In genomic region chr13:92547093-92547492, GRCm38 (mm10) we compare ENCODE assay signal across 35 mouse cellular contexts. TPM values are rescaled to one million over a fixed set of nuclear protein-coding genes. Genes with fewer than 3 reads are reported as not detected.
"Had no signal": no experiment of that assay in that cellular context is flagged by ENCODE, and none has a peak within 500 bp of the region (broad histone marks: within the 10 kb centered on the region; RNA-seq: fewer than 3 reads in every experiment).

No protein-coding gene starts in this region.

- H3K9me3 ChIP-seq: limb, embryonic 15.5 days; liver, embryonic 15.5 days; lung, embryonic 15.5 days; midbrain, embryonic 15.5 days had no signal

- ATAC-seq: liver, embryonic 12.5 days; liver, postnatal 0 days; midbrain, embryonic 13.5 days; midbrain, embryonic 15.5 days; midbrain, embryonic 16.5 days had no signal

- H3K36me3 ChIP-seq: limb, embryonic 12.5 days; limb, embryonic 13.5 days; limb, embryonic 15.5 days; liver, embryonic 12.5 days; liver, embryonic 13.5 days; liver, embryonic 15.5 days; lung, embryonic 15.5 days; midbrain, embryonic 10.5 days; midbrain, embryonic 12.5 days; midbrain, embryonic 13.5 days; midbrain, embryonic 15.5 days; neural tube, embryonic 12.5 days; neural tube, embryonic 13.5 days had no signal

- DNase-seq: left cerebral cortex, postnatal 4 days; liver; liver, embryonic 13.5 days; liver, postnatal 0 days; lung, embryonic 14.5 days; lung, postnatal 10 days; lung, postnatal 14 days; lung, postnatal 36 days; midbrain, embryonic 14.5 days had no signal

- H3K4me2 ChIP-seq: limb, embryonic 12.5 days; limb, embryonic 13.5 days; limb, embryonic 15.5 days; liver, embryonic 11.5 days; liver, embryonic 12.5 days; liver, embryonic 13.5 days; liver, embryonic 15.5 days; lung, embryonic 14.5 days; lung, embryonic 15.5 days; midbrain, embryonic 11.5 days; midbrain, embryonic 12.5 days; midbrain, embryonic 13.5 days; midbrain, embryonic 15.5 days; neural tube, embryonic 12.5 days; neural tube, embryonic 13.5 days had no signal

- H3K4me3 ChIP-seq: left cerebral cortex, adult 2 months; limb, embryonic 12.5 days; limb, embryonic 13.5 days; limb, embryonic 15.5 days; liver, embryonic 12.5 days; liver, embryonic 13.5 days; liver, embryonic 15.5 days; lung, embryonic 15.5 days; megakaryocyte, embryonic 14.5 days; midbrain, embryonic 10.5 days; midbrain, embryonic 12.5 days; midbrain, embryonic 13.5 days; midbrain, embryonic 15.5 days; myocyte; neural tube, embryonic 12.5 days; neural tube, embryonic 13.5 days had no signal

- H3K27me3 ChIP-seq: limb, embryonic 12.5 days; limb, embryonic 13.5 days; limb, embryonic 15.5 days; liver, embryonic 12.5 days; liver, embryonic 13.5 days; liver, embryonic 15.5 days; lung, embryonic 15.5 days; midbrain, embryonic 12.5 days; midbrain, embryonic 13.5 days; midbrain, embryonic 15.5 days; neural tube, embryonic 12.5 days; neural tube, embryonic 13.5 days had no signal

- H3K9ac ChIP-seq: limb, embryonic 12.5 days; limb, embryonic 13.5 days; limb, embryonic 15.5 days; liver, embryonic 12.5 days; liver, embryonic 13.5 days; liver, embryonic 14.5 days; liver, embryonic 15.5 days; liver, postnatal 0 days; lung, embryonic 14.5 days; lung, embryonic 15.5 days; midbrain, embryonic 12.5 days; midbrain, embryonic 13.5 days; midbrain, embryonic 15.5 days; neural tube, embryonic 12.5 days; neural tube, embryonic 13.5 days had no signal

- H3K4me1 ChIP-seq: limb, embryonic 12.5 days; limb, embryonic 13.5 days; limb, embryonic 15.5 days; liver, embryonic 12.5 days; liver, embryonic 13.5 days; liver, embryonic 15.5 days; lung, embryonic 15.5 days; megakaryocyte, embryonic 14.5 days; midbrain, embryonic 10.5 days; midbrain, embryonic 12.5 days; midbrain, embryonic 13.5 days; midbrain, embryonic 15.5 days; neural tube, embryonic 12.5 days; neural tube, embryonic 13.5 days had no signal

- H3K27ac ChIP-seq: left cerebral cortex, adult 2 months; limb, embryonic 12.5 days; limb, embryonic 13.5 days; limb, embryonic 15.5 days; liver, embryonic 12.5 days; liver, embryonic 13.5 days; liver, embryonic 14.5 days; liver, embryonic 15.5 days; lung, embryonic 15.5 days; macrophage; midbrain, embryonic 10.5 days; midbrain, embryonic 12.5 days; midbrain, embryonic 13.5 days; midbrain, embryonic 15.5 days; neural tube, embryonic 12.5 days; neural tube, embryonic 13.5 days had no signal

RNA-seq across cellular contexts. Expression of gene Spz1, which starts 28.9 kb away (rescaled TPM):
- polyA plus RNA-seq: limb, embryonic 11.5 days; limb, embryonic 12.5 days; limb, embryonic 13.5 days; limb, embryonic 14.5 days; limb, embryonic 15.5 days; liver, adult 2 months; liver, embryonic 11.5 days; liver, embryonic 12.5 days; liver, embryonic 13.5 days; liver, embryonic 14.5 days; liver, embryonic 15.5 days; liver, embryonic 16.5 days; liver, postnatal 0 days; lung, embryonic 14.5 days; lung, embryonic 15.5 days; macrophage; midbrain, embryonic 10.5 days; midbrain, embryonic 11.5 days; midbrain, embryonic 12.5 days; midbrain, embryonic 13.5 days; midbrain, embryonic 14.5 days; midbrain, embryonic 15.5 days; midbrain, embryonic 16.5 days; midbrain, postnatal 0 days; myocyte; neural tube, embryonic 11.5 days; neural tube, embryonic 12.5 days; neural tube, embryonic 13.5 days had no signal
